Mouse (Mus musculus) heart, postnatal 0 days (tissue): ENCODE results near the gene Aqp1.

Experiments
- CTCF ChIP-seq: IDR thresholded peaks from 2 replicates; pipeline ENCODE4 v1.5.1; 2016; ENCODE audit warnings: antibody characterized with exemption, control low read depth, low read depth
- EP300 ChIP-seq: IDR thresholded peaks from 2 replicates; pipeline ENCODE4 v1.6.1; 2016; ENCODE audit warnings: antibody characterized with exemption, low read depth

DNA sequence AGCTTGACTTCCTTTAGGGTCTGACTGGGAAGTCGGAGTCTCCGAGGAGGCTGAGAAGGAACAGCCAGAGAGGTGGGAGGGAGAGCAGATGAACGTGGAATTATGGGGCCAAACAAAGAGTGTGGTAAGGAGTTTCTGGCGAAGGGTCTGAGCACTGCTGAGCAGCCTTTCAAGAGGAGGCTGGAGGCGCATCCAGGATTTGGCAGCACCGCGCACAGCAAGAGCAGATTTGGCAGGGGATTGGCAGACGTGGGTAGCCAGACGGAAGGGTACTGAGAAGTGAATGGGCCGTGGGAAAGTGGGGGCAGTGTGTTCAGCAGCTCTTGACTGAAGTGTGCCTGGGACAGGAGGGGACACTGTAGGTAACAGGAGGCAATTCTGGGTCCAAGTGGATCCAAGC, 58.6 kb downstream of the Aqp1 start:
- no peak for TF ChIP-seq CTCF
- TF ChIP-seq EP300: no peak
